ENCODE assay signal across 8 mouse cellular contexts in genomic region chr14:72709710-72710340, GRCm38 (mm10). TPM values are rescaled to one million over a fixed set of nuclear protein-coding genes. Genes with fewer than 3 reads are reported as not detected.
DNase-seq lines count a peak whose midpoint lies in the region; ATAC-seq and TF ChIP-seq lines count a peak whose summit lies in the region.

Gene Fndc3a, minus strand, starts transcription at chr14:72710003.

- H3K36me3 ChIP-seq in embryonic facial prominence, embryonic 14.5 days (ENCODE audit: control insufficient read depth, insufficient read depth, low read length): no peaks in the 10 kb centered on the region
- H3K36me3 ChIP-seq in heart, embryonic 11.5 days (ENCODE audit: control insufficient read depth, insufficient read depth, low read length): no peaks in the 10 kb centered on the region
- no peaks in the 10 kb centered on the region for H3K36me3 ChIP-seq in kidney, embryonic 16.5 days (ENCODE audit: insufficient read depth, low read length)

- H3K4me3 ChIP-seq in bone marrow, adult 2 months (replicated peaks; ENCODE audit: control insufficient read depth, low read depth, low read length): peak within 1 kb of the TSS; percentile 73
- H3K4me3 ChIP-seq in embryonic facial prominence, embryonic 14.5 days (ENCODE audit: low read depth, low read length): peak within 1 kb of the TSS; percentile 92
- H3K4me3 ChIP-seq in heart, embryonic 11.5 days (ENCODE audit: low read depth, low read length): peak within 1 kb of the TSS; percentile 93
- peak within 1 kb of the TSS; percentile 95 for H3K4me3 ChIP-seq in kidney, embryonic 16.5 days (ENCODE audit: low read length)

- under 1% methylated on average over 79 of the region's 82 CpGs for WGBS in bone marrow, adult 2 months
- WGBS in embryonic facial prominence, embryonic 14.5 days: 0% methylated on average over 8 of the region's 82 CpGs
- under 1% methylated on average over 80 of the region's 82 CpGs for WGBS in heart, embryonic 11.5 days (ENCODE audit: insufficient replicate concordance)
- under 1% methylated on average over 49 of the region's 82 CpGs for WGBS in kidney, embryonic 16.5 days

- H3K27me3 ChIP-seq in embryonic facial prominence, embryonic 14.5 days (replicated peaks; ENCODE audit: control insufficient read depth, insufficient read depth, low read length): no peaks in the 10 kb centered on the region
- H3K27me3 ChIP-seq in heart, embryonic 11.5 days (ENCODE audit: control insufficient read depth, insufficient read depth, low read length): no peaks in the 10 kb centered on the region
- H3K27me3 ChIP-seq in kidney, embryonic 16.5 days (ENCODE audit: insufficient read depth, low read length): no peaks in the 10 kb centered on the region

- H3K9ac ChIP-seq in embryonic facial prominence, embryonic 14.5 days (ENCODE audit: low read depth, low read length): peak within 1 kb of the TSS; percentile 93
- peak within 1 kb of the TSS; percentile 95 for H3K9ac ChIP-seq in heart, embryonic 11.5 days (ENCODE audit: low read depth, low read length)
- H3K9ac ChIP-seq in kidney, embryonic 16.5 days (replicated peaks; ENCODE audit: low read length): peak within 1 kb of the TSS; percentile 98

- DNase-seq in 416B (ENCODE audit: low read depth) (peak; percentile 78), liver (peak; percentile 82)
- DNase-seq in embryonic facial prominence, embryonic 14.5 days (ENCODE audit: low spot score): peak; percentile 91
- DNase-seq in monocyte, adult 2 months (ENCODE audit: low read depth in 1 of 2, low spot score in 2 of 2): peak; percentile 45 to 72
- peak; percentile 61 to 73 for DNase-seq in spleen, postnatal 14 days (ENCODE audit: low spot score in 2 of 2)

- peak; percentile 94 for ATAC-seq in embryonic facial prominence, embryonic 14.5 days (ENCODE audit: low read depth)
- peak; percentile 90 for ATAC-seq in heart, embryonic 11.5 days (replicated peaks; ENCODE audit: insufficient number of reproducible peaks, low FRiP score, low TSS enrichment)
- ATAC-seq in kidney, embryonic 16.5 days (ENCODE audit: low FRiP score, low TSS enrichment): peak; percentile 92

- H3K27ac ChIP-seq in bone marrow, adult 2 months (ENCODE audit: control insufficient read depth, insufficient read depth, low read depth, low read length, poor library complexity): peak within 1 kb of the TSS; percentile 98
- peak within 1 kb of the TSS; percentile 87 for H3K27ac ChIP-seq in embryonic facial prominence, embryonic 14.5 days (replicated peaks; ENCODE audit: low read depth, low read length)
- peak within 1 kb of the TSS; percentile 79 for H3K27ac ChIP-seq in heart, embryonic 11.5 days (ENCODE audit: low read depth, low read length)
- peak within 1 kb of the TSS; percentile 88 for H3K27ac ChIP-seq in kidney, embryonic 16.5 days (ENCODE audit: low read length)

- no peak for TF ChIP-seq CTCF in bone marrow, adult 2 months (IDR thresholded peaks at IDR 0.05; ENCODE audit: control insufficient read depth, insufficient read depth, low read length)

- H3K9me3 ChIP-seq in embryonic facial prominence, embryonic 14.5 days (ENCODE audit: control insufficient read depth, low read length): no peaks in the 10 kb centered on the region
- no peaks in the 10 kb centered on the region for H3K9me3 ChIP-seq in heart, embryonic 11.5 days (replicated peaks; ENCODE audit: control insufficient read depth, low read length)
- H3K9me3 ChIP-seq in kidney, embryonic 16.5 days (ENCODE audit: low read length): no peaks in the 10 kb centered on the region

- peak; percentile 68; the same call in 1 of the 2 replicates for TF ChIP-seq POLR2A in bone marrow, adult 2 months (IDR thresholded peaks at IDR 0.05; ENCODE audit: borderline replicate concordance, control insufficient read depth, low read depth, low read length)

- H3K4me2 ChIP-seq in embryonic facial prominence, embryonic 14.5 days (ENCODE audit: low read depth, low read length): peak within 1 kb of the TSS; percentile 84
- peak within 1 kb of the TSS; percentile 81 for H3K4me2 ChIP-seq in heart, embryonic 11.5 days
- H3K4me2 ChIP-seq in kidney, embryonic 16.5 days (replicated peaks; ENCODE audit: low read depth, low read length): peak within 1 kb of the TSS; percentile 75

- no peaks in the 10 kb centered on the region for H3K4me1 ChIP-seq in bone marrow, adult 2 months (ENCODE audit: control insufficient read depth, insufficient read depth, low read length)
- no peaks in the 10 kb centered on the region for H3K4me1 ChIP-seq in embryonic facial prominence, embryonic 14.5 days (ENCODE audit: control insufficient read depth, insufficient read depth, low read length)
- H3K4me1 ChIP-seq in heart, embryonic 11.5 days (ENCODE audit: control insufficient read depth, insufficient read depth, low read length): peaks cover 2% of the 10 kb centered on the region; the same call in 1 of the 2 replicates
- peaks cover 21% of the 10 kb centered on the region for H3K4me1 ChIP-seq in kidney, embryonic 16.5 days (ENCODE audit: insufficient read depth, low read length)

RNA-seq across cellular contexts. Expression of gene Fndc3a, which starts in this region (rescaled TPM):
- polyA plus RNA-seq in bone marrow, adult 2 months (2011; ENCODE audit: insufficient read depth, insufficient read length, low replicate concordance, missing spikeins): 9.9 and 19.8 TPM in 2 replicates
- polyA plus RNA-seq in embryonic facial prominence, embryonic 14.5 days (2014; fragmentation: Nextera tagmentation; extraction: Ambion mirVana): 31.3 and 36.2 TPM in 2 replicates
- polyA plus RNA-seq in heart, embryonic 11.5 days (2014; fragmentation: Nextera tagmentation; extraction: Ambion mirVana): 23.2 and 23.4 TPM in 2 replicates
- polyA plus RNA-seq in kidney, embryonic 16.5 days (2015; fragmentation: Nextera tagmentation; extraction: Ambion mirVana): 47.6 and 51.3 TPM in 2 replicates

Comparison
In these comparisons a context has a peak if more than half of its experiments do, and no peak if none do; other contexts are left out.
1. Peak in every context shown above with its lines: DNase-seq, ATAC-seq, H3K4me3 ChIP-seq and H3K27ac ChIP-seq.